Comparison of ENCODE assay signal across 30 mouse cellular contexts in genomic region chr11:83735881-83736280, GRCm38 (mm10). TPM values are rescaled to one million over a fixed set of nuclear protein-coding genes. Genes with fewer than 3 reads are reported as not detected.
DNase-seq lines count a peak whose midpoint lies in the region; ATAC-seq lines count a peak whose summit lies in the region.
"Had no signal": no experiment of that assay in that cellular context is flagged by ENCODE, and none has a peak within 500 bp of the region (broad histone marks: within the 10 kb centered on the region; RNA-seq: fewer than 3 reads in every experiment).

No protein-coding gene starts in this region.

- H3K27ac ChIP-seq in heart, embryonic 11.5 days (ENCODE audit: low read depth, low read length) = no peak overlapping the region
- H3K27ac ChIP-seq: embryonic facial prominence, embryonic 13.5 days; embryonic facial prominence, embryonic 15.5 days; forebrain, embryonic 10.5 days; forebrain, embryonic 12.5 days; forebrain, embryonic 15.5 days had no signal

- no peaks in the 10 kb centered on the region for H3K27me3 ChIP-seq in heart, embryonic 11.5 days (ENCODE audit: control insufficient read depth, insufficient read depth, low read length)
- H3K27me3 ChIP-seq: forebrain, embryonic 15.5 days; Patski had no signal

- no peaks in the 10 kb centered on the region for H3K36me3 ChIP-seq in heart, embryonic 11.5 days (ENCODE audit: control insufficient read depth, insufficient read depth, low read length)
- H3K36me3 ChIP-seq: embryonic facial prominence, embryonic 13.5 days; embryonic facial prominence, embryonic 15.5 days; forebrain, embryonic 10.5 days; forebrain, embryonic 12.5 days; forebrain, embryonic 15.5 days; G1E had no signal

- no peaks in the 10 kb centered on the region for H3K4me1 ChIP-seq in heart, embryonic 11.5 days (ENCODE audit: control insufficient read depth, insufficient read depth, low read length)
- H3K4me1 ChIP-seq: embryonic facial prominence, embryonic 13.5 days; embryonic facial prominence, embryonic 15.5 days; forebrain, embryonic 12.5 days; forebrain, embryonic 15.5 days had no signal

- H3K4me2 ChIP-seq in heart, embryonic 11.5 days = no peak overlapping the region
- H3K4me2 ChIP-seq: embryonic facial prominence, embryonic 13.5 days; embryonic facial prominence, embryonic 15.5 days; forebrain, embryonic 12.5 days; forebrain, embryonic 15.5 days had no signal

- DNase-seq in heart, adult 11 months = peak; percentile 66
- DNase-seq in lung, postnatal 25 days (ENCODE audit: low spot score) = no peak
- DNase-seq in urinary bladder, adult 2 months (ENCODE audit: low spot score) = no peak
- DNase-seq: adrenal gland, adult 8-10 months; adrenal gland, postnatal 14 days; adrenal gland, postnatal 36 days; B cell, adult 2 months; cerebellum, adult 11-12 months; cerebellum, adult 2 months; cerebellum, adult 9-10 months; cerebellum, postnatal 10 days; cerebellum, postnatal 25 days; embryo, embryonic 11 days; forebrain, postnatal 0 days had no signal

- no peak overlapping the region for H3K4me3 ChIP-seq in heart, embryonic 11.5 days (ENCODE audit: low read depth, low read length)
- H3K4me3 ChIP-seq: embryonic facial prominence, embryonic 13.5 days; embryonic facial prominence, embryonic 15.5 days; erythroblast, embryonic 14.5 days; forebrain, embryonic 10.5 days; forebrain, embryonic 12.5 days; forebrain, embryonic 15.5 days had no signal

- WGBS in heart, embryonic 11.5 days (ENCODE audit: insufficient replicate concordance) = 53% methylated on average over 2 of the region's 2 CpGs

- no peak for ATAC-seq in heart, embryonic 11.5 days (replicated peaks; ENCODE audit: insufficient number of reproducible peaks, low FRiP score, low TSS enrichment)
- 0 out of 2 replicates have a peak, but pooled peaks have one; percentile 24 for ATAC-seq in common myeloid progenitor, adult 5-6 weeks (replicated peaks; ENCODE audit: low read depth, poor library complexity, severe bottlenecking)
- 0 out of 2 replicates have a peak, but pooled peaks have one; percentile 30 for ATAC-seq in megakaryocyte progenitor cell, adult 5-6 weeks (replicated peaks; ENCODE audit: poor library complexity)
- ATAC-seq: activated CD4-positive, CD25-positive, alpha-beta regulatory T cell, adult 4 months; CD4-positive, CD25-positive, alpha-beta regulatory T cell, adult 4 months; forebrain, embryonic 15.5 days; forebrain, postnatal 0 days; Patski had no signal

- no peak overlapping the region for H3K9ac ChIP-seq in heart, embryonic 11.5 days (ENCODE audit: low read depth, low read length)
- H3K9ac ChIP-seq: embryonic facial prominence, embryonic 13.5 days; embryonic facial prominence, embryonic 15.5 days; forebrain, embryonic 12.5 days; forebrain, embryonic 15.5 days; forebrain, postnatal 0 days had no signal

- H3K9me3 ChIP-seq in heart, embryonic 11.5 days (replicated peaks; ENCODE audit: control insufficient read depth, low read length) = no peaks in the 10 kb centered on the region
- H3K9me3 ChIP-seq: embryonic facial prominence, embryonic 15.5 days; forebrain, embryonic 10.5 days; forebrain, embryonic 12.5 days; forebrain, embryonic 15.5 days; G1E had no signal

RNA-seq across cellular contexts. Expression of gene Wfdc21, which starts 10.9 kb away (rescaled TPM):
- polyA plus RNA-seq in heart, embryonic 11.5 days (2014; fragmentation: Nextera tagmentation; extraction: Ambion mirVana) = not detected in 2 replicates
- total RNA-seq in common myeloid progenitor, adult 5-6 weeks (2017) = 16.8 and 17.2 TPM in 2 replicates
- 110 and 215 TPM in 2 replicates for total RNA-seq in megakaryocyte progenitor cell, adult 5-6 weeks (2015)
- 88.5 and 189 TPM in 2 replicates for total RNA-seq in megakaryocyte progenitor cell, adult 5-6 weeks (2017)
- 1.4 and 1.6 TPM in 2 replicates for polyA plus RNA-seq in urinary bladder, adult 2 months (2012; rRNA removed)
- total RNA-seq: forebrain, postnatal 0 days; G1E had no signal
- polyA plus RNA-seq: activated CD4-positive, CD25-positive, alpha-beta regulatory T cell, adult 4 months; CD4-positive, CD25-positive, alpha-beta regulatory T cell, adult 4 months; embryonic facial prominence, embryonic 11.5 days; embryonic facial prominence, embryonic 13.5 days; erythroblast, embryonic 14.5 days; forebrain, embryonic 10.5 days; forebrain, embryonic 12.5 days; forebrain, embryonic 15.5 days; forebrain, postnatal 0 days; G1E; Patski had no signal

RNA-seq across cellular contexts. Expression of gene Heatr6, which starts 17.6 kb away (rescaled TPM):
- 13.5 and 16.1 TPM in 2 replicates for polyA plus RNA-seq in heart, embryonic 11.5 days (2014; fragmentation: Nextera tagmentation; extraction: Ambion mirVana)
- 14.4 and 18.1 TPM in 2 replicates for total RNA-seq in common myeloid progenitor, adult 5-6 weeks (2017)
- total RNA-seq in megakaryocyte progenitor cell, adult 5-6 weeks (2015) = 15.6 and 17.5 TPM in 2 replicates
- total RNA-seq in megakaryocyte progenitor cell, adult 5-6 weeks (2017) = 13.7 and 16.2 TPM in 2 replicates
- polyA plus RNA-seq in urinary bladder, adult 2 months (2012; rRNA removed) = 12.5 and 13.1 TPM in 2 replicates

RNA-seq across cellular contexts. Expression of gene Wfdc18, which starts 27.1 kb away (rescaled TPM):
- polyA plus RNA-seq in heart, embryonic 11.5 days (2014; fragmentation: Nextera tagmentation; extraction: Ambion mirVana) = 1.6 TPM in 2 replicates
- not detected in 2 replicates for total RNA-seq in common myeloid progenitor, adult 5-6 weeks (2017)
- total RNA-seq in megakaryocyte progenitor cell, adult 5-6 weeks (2015) = not detected in 2 replicates
- not detected in 2 replicates for total RNA-seq in megakaryocyte progenitor cell, adult 5-6 weeks (2017)
- 0.15 TPM in 1 of 2 replicates, not detected in the other for polyA plus RNA-seq in urinary bladder, adult 2 months (2012; rRNA removed)
- total RNA-seq: adrenal gland, adult 18-20 months; adrenal gland, adult 8-10 months; adrenal gland, postnatal 14 days; adrenal gland, postnatal 36 days; CH12.LX; forebrain, postnatal 0 days; G1E had no signal
- polyA plus RNA-seq: activated CD4-positive, CD25-positive, alpha-beta regulatory T cell, adult 4 months; CD4-positive, CD25-positive, alpha-beta regulatory T cell, adult 4 months; embryonic facial prominence, embryonic 11.5 days; embryonic facial prominence, embryonic 13.5 days; erythroblast, embryonic 14.5 days; forebrain, embryonic 10.5 days; forebrain, embryonic 12.5 days; forebrain, embryonic 15.5 days; G1E; Patski had no signal

RNA-seq across cellular contexts. Expression of gene Wfdc17, which starts 32.1 kb away (rescaled TPM):
- 0.66 TPM in 1 of 2 replicates, not detected in the other for polyA plus RNA-seq in heart, embryonic 11.5 days (2014; fragmentation: Nextera tagmentation; extraction: Ambion mirVana)
- total RNA-seq in common myeloid progenitor, adult 5-6 weeks (2017) = 12.7 and 16.2 TPM in 2 replicates
- 3.0 and 6.0 TPM in 2 replicates for total RNA-seq in megakaryocyte progenitor cell, adult 5-6 weeks (2015)
- total RNA-seq in megakaryocyte progenitor cell, adult 5-6 weeks (2017) = 1.7 TPM in 1 of 2 replicates, not detected in the other
- polyA plus RNA-seq in urinary bladder, adult 2 months (2012; rRNA removed) = 31.2 and 38.7 TPM in 2 replicates
- total RNA-seq: CH12.LX; forebrain, postnatal 0 days; G1E had no signal
- polyA plus RNA-seq: activated CD4-positive, CD25-positive, alpha-beta regulatory T cell, adult 4 months; CD4-positive, CD25-positive, alpha-beta regulatory T cell, adult 4 months; erythroblast, embryonic 14.5 days; forebrain, embryonic 10.5 days; forebrain, embryonic 12.5 days; forebrain, embryonic 15.5 days; forebrain, postnatal 0 days; G1E; Patski had no signal
